Mouse (Mus musculus): ENCODE results near the gene Rasgrf1. TPM values are rescaled to one million over a fixed set of nuclear protein-coding genes. Genes with fewer than 3 reads are reported as not detected.

Gene Rasgrf1
- 10 to 100 TPM; 26.4 to 88.9 (median 41.7) TPM for total RNA-seq (2022)

DNA sequence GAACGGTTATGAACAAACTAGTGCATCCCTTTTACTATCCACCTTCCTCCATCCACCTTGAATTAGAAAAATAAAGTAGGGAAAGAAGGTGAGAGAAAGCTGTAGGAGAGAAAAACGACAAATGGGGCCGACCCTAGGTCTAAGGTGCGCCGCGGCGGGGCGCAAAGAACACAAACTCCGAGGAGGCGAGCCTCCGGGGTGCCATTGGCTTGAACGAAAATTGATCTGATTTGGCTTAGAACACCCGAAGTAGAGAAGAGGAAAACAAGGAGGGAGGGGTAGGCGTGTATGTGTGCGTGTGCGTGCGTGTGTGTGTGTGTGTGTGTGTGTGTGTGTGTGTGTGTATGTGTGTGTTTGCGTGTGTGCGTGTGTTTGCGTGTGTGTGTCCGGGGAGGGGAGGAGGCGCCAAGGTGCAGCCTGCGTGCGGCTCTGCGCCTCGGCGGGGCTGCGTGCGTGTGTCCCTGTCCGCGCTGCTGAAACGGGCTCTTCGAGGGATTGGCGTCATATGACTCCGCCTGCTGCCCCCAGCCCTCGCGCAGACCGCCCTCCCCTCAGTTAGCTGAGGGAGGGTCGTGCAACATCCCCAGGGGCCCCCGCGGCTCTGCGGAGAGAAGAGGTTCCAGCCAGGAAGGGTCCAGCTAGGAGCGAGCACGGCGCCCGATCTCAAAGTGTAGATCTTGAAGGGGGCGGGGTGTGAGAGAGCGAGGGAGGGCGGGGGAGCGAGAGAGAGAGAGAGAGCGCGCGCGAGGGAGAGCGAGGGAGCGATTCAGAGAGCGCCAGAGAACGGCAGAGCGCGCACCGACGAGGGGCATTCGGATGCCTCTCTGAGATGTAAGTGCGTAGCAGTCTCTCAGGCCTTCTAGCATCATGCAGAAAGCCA is at the start of gene Rasgrf1:
Gene Rasgrf1, plus strand, starts transcription at position 778 of the 880 bp plus-strand sequence.
- no peak for DNase-seq

- no peak for DNase-seq
Observed at GRCm38 (mm10) chr9:89860145-89860544, 49.6 kb upstream of the Rasgrf1 start.

GRCm38 (mm10) chr9:89860584-89860983 is 49.1 kb upstream of the Rasgrf1 start:
- DNase-seq = no peak

DNA sequence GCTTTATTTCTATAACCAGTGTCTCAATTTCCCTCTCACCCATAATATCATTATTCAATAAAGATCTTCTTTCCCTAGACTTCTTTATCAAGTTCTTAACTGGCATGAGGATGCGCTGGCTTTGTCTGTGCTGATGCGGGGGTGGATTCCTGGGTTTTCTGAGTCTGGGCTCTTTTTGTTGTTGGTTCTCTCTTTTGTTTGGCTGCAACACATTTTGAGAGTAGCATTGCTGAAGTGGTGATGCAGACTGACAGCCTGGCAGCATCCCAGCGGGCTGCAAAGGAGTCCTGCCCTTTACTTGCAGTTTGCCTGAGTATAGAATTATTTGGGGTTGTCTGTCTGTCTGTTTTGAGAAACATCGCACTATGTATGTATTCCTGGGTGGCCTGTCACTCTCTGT is 42.6 kb upstream of the Rasgrf1 start:
- DNase-seq = no peak

- DNase-seq = no peak
Observed at GRCm38 (mm10) chr9:89868093-89868729, 41.5 kb upstream of the Rasgrf1 start.

DNA sequence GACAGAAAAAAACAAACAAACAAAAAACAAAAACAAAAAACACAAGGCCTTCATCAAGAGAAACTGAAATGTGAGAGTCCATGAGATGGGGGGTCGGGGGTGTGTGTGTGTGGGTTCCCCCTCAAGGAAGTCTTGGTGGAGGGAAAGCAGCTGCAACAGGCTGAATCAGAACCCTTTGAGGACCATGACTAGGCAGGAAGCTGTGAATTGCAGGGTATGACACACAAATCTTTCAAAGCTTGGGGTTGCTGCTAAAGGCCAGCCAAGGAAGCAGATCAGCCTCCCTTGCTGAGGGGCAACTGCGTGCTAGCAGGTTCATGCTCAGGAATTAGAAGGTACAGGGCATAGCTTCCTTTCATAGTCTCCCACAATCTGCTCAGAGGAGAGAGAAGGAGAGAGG is 40.1 kb upstream of the Rasgrf1 start:
- DNase-seq = no peak

- no peak for DNase-seq
Observed at GRCm38 (mm10) chr9:89870531-89871150, 39.1 kb upstream of the Rasgrf1 start.

DNA sequence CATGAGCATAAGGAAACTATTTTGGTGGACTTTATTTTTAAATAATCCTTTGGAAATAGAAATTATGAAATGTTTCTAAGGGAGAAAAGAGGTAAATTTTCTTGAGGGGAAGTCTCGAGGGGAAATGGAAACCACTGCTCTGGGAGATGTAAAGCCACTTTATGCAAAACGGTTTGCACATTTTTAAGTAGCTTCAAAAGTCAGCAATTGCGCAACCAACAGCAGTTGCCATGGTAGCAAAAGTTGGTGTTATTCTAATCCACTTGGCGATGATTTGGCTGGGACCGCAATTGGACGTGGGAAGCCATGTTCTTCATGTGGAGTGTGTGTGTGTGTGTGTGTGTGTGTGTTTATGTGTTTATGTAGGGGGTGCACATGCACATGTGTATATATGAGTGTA is 37.6 kb upstream of the Rasgrf1 start:
- DNase-seq = no peak

DNA sequence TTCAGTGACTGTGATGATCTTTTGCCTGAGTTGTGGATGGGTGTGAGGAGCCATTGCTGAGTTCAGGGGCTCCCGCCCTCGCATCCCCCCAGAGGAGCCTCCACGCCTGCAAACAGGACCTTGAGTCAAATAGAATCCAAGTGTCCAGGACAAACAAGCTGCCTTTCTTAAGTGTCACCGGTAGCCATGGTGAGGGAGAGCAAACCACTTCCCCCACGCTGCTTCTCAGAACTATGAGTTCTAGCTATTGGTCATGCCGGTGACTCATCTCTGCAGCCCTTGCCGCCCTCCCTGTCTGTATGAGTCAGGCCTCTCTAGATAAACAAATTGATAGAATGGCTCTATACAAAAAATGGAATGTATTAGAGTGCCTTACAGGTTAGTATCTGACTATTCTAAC is 35.3 kb upstream of the Rasgrf1 start:
- DNase-seq = peak; percentile 76

DNA sequence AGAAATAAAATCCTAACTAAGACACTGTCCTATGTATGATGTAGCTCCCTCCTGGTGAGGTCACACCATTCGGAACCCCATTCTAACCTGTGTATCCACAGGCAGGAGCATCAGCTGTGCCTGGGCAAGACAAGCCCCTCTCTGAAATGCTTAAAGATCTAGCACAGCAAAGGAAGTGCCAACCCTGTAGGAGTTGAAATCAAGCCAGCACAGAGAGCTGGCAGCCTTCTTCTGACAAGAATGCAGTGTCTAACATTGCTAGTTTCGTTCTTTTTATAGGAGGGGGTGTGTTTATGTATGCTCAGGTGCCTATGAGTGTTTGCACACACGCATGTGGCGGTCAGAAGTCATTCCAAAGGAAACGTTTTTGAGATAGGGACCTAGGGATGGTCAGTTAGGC is 34.2 kb upstream of the Rasgrf1 start:
- DNase-seq = no peak

DNA sequence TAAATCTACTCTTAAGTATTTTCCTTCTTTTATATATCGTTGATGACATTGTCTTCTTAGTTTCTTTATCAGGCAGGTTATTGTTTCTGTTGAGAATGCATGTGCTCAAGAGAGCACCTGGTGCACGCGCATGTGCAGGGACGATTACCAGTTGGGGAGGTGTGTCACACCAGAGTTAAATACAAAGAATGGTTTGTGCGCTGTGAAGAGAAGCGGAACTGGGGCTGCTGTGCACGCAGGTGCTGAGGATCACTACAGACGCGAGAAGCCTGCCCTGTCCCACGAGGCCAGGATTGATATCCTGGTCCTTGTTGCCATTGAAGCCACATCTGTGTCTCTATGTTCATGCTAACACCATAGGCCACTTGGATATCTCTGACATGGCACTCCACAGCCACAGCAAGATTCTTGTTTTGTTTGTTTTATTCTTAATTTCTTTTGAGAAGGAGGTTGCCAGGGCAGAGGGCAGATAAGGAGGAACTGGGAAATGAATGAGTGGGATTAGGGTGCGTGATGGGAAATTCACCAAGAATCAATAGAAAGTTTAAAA is 31.2 kb upstream of the Rasgrf1 start:
- no peak for DNase-seq

GRCm38 (mm10) chr9:89879574-89879973 is 30.1 kb upstream of the Rasgrf1 start:
- no peak for DNase-seq

DNA sequence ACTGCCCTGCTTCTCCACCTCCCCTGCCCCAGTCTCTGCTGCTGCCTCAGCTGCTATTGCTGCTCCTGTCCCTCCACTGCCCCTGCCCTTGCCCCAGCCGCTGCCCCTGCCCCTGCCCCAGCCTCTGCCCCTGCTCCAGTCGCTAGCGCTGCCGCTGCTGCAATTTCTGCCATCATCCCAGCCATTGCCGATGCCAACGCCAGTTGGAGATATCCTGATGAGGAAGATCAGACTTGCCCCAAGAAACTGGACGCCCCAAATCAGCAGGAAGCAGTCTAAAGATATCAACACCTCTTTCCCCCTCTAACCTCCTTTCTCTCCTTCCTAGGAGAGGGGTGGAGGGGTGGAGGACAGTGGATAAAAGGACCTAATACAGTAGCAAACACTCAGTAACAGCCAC is 28.2 kb upstream of the Rasgrf1 start:
- DNase-seq = no peak

GRCm38 (mm10) chr9:89882583-89882982 is 27.1 kb upstream of the Rasgrf1 start:
- DNase-seq = no peak

- no peak for DNase-seq
Observed at GRCm38 (mm10) chr9:89885701-89886218, 23.9 kb upstream of the Rasgrf1 start.

DNA sequence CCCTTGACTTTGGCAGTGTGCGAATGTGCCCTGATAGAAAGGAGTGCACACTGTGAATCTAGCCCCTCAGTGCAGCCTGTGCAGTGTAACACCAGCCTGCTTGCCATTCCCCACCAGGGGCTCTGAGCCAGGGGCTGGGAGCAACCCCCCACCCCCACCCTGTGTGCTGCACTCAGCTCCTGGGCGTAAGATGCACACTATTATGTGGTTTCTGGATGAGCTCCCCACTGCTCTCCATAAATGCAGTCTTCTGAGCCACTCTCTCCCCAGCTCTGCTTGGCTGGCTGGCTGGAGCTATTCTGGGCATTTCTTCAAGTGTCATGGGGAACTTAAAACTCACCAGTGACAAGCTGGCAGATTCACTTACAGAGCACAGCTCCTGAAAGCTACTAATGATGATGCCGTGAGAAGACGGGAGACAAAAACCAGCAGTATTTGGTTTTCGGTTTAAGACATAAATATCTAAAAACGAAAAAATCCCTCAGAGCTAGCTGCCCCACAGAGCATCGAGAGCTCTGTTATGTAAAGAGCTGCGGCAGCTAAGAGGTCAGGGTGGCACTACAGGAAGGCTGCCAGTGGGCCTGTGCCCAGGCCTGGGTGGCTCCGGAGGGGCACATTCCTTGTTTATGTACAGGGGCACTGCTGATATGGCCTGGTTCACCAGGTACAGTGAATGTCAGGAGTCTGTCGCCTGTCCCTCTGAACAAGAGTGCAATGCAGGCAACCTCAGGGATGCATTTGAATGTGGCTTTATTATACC is 18.0 kb upstream of the Rasgrf1 start:
- no peak for DNase-seq

DNA sequence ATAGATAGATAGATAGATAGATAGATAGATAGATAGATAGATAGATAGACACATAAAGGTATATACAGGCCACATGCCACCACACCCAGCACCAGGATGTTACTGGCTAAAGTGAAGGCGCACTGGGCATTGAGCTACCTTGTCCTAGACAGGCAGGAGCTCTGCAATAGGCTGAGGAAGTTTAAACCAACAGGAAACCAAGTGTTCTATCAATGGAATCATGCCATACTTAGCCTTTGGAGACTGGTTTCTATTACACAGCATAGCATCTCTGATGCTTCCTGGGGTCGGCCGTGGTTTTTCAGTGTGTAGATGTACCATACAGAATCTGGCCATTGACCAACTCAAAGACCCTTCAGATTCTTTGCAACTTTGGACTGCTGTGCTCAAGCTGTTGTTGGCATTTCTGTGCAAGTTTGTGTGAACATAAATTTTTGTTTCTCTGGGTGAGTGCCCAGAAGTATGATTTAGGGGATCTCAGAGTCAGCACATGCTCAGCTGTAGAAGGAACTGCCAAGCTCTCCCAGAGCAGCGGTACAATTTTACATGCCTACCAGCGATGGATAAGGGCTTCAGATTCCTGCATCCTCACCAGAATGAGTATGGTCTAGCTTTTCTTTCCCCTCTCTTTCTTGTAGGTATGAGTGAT is 17.0 kb upstream of the Rasgrf1 start:
- no peak for DNase-seq

- DNase-seq = no peak
Observed at GRCm38 (mm10) chr9:89900111-89900824, 9.4 kb upstream of the Rasgrf1 start.

DNA sequence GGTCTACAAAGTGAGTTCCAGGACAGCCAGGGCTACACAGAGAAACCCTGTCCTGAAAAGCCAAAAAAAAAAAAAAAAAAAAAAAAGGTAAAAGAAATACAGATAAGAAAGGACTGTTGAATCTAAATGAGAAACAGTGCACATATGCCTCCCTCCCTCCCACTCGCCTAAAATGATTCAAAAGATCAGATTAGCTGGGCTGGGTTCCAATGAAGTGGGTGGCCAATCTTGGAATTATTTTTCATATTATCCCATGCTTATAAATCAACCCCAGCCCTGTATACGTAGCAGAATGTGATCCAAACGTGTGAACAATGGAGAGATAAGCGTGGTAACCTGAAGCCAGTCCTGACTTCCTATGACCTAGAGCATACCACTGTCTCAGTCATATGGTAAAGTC is 8.5 kb upstream of the Rasgrf1 start:
- DNase-seq = no peak

GRCm38 (mm10) chr9:89902813-89903212 is 6.9 kb upstream of the Rasgrf1 start:
- no peak for DNase-seq

GRCm38 (mm10) chr9:89906645-89907044 is 3.1 kb upstream of the Rasgrf1 start:
- DNase-seq = no peak
